Mouse (Mus musculus) neural tube, embryonic 10.5 days (tissue): ENCODE measurements at regions not wholly inside any gene's neighbourhood (a gene's known extent, or its start where the extent isn't known, plus 50 kb on each side); places are given as distances from the start of the nearest gene placed in this dataset.

Source experiments
- DNase-seq: peaks from one replicate; pipeline ENCODE4 v3.0.0-alpha.2; 2017; ENCODE audit warnings: low spot score; ENCODE audit errors: extremely low spot score

DNA sequence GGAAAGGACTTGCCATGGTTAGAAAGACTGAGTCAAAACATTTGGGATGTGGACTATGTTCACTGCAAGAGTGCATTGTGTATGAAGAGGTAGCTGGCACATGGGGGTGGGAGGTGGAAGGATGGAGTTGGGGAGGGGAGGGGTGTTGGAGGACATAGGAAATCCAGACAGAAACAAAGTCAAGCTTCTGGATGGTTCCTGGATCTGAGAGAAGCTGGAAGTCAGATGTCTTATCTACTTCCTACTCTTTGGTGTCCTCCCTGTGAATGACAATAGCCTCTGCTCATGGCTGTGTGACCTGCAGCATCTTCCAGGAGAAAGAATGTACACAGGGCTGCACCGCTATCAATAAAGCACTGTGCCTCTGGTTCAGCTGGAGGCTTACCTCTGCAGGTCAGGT, 491.3 kb downstream of the Rnf144a start:
- no peak for DNase-seq

DNA sequence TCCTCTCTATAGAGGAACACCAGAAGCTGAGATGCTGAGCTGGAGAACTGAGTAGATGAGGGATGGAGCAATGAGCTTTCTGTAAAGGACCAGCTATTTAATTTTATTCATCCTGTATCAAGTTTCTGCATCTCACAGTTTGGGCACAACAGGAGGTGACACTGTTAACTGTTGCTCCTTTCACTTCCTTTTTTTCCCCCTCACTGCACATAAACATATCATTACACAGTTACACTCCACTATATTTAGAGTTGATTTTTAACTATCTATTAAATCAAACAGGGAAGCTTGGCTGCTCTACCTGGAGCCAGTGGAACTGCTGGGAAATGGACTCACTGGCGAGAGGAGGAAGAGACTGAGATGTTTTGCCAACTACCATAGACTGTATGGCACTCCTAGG, 509.4 kb downstream of the Rnf144a start:
- no peak for DNase-seq

DNA sequence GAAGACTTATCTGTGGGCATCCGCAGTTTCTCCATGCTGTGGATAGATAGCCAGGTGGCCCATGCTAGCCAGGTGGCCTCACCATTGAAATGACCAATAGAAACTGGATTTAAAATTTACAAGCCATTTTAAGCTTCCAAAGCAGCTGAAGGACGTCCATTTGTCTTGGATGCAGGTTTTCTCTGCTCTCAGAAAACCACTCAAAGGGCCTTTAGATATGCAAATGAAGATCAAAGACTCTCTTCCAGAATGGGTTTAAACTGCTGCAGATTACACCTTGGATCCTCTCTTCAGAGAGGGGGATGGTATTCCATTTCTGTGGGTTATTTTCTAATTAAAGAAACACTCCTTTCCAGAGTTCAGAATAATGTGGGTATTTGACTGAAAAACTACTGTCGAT, 518.5 kb downstream of the Rnf144a start:
- no peak for DNase-seq

DNA sequence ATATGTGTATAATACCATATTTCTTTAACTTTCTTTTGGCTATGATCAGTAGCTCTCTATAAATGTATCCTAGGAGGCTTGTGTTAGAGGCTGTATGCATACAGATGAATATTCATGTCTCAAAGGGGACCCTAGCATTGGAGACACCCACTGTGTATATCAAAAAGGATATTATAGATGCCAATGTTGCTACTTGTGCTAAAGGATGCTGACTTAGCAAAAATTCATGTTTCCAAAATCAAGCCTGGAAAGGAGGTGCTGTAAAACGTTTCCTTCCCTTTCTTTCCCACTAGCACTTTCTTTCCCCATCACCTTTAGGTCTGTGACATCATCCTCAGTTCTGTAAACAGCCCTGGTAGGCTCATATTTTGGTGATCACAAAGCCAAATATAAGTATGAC, 519.4 kb downstream of the Rnf144a start:
- DNase-seq = no peak

DNA sequence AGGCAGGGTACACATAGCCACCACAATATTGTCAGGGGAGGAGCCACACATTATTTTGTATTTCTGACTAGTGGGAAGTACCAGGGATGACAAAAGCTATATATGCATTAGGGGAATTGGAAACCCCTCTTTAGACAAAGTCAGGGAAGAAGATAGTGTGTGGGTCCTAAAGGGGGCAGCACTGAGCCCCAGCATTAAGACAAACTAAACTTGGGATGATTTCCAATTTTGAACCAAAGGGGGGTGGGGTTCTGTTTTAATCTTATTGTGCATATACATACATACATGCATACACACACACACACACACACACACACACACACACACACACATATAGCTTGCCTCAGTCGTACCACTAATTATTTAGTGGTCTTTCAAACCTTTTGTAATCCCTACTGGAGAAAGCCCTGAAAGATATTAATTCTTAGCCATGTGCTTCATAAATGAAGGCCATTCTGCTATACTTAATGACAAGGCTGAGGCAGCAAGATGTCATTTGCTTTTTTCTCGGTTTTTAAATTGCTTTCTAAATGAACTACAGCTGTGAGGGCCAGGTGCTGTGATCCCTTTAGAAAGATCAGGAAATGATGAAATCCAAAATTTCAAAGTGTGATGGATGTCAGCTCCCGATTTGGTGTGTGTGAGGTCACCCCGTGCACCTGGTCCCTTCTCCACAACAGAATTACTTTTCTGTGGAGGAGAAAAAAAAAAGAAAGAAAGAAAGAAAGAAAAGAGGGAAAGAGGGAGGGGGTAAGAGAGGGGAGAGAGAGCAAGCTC, 523.5 kb downstream of the Rnf144a start:
- no peak for DNase-seq

DNA sequence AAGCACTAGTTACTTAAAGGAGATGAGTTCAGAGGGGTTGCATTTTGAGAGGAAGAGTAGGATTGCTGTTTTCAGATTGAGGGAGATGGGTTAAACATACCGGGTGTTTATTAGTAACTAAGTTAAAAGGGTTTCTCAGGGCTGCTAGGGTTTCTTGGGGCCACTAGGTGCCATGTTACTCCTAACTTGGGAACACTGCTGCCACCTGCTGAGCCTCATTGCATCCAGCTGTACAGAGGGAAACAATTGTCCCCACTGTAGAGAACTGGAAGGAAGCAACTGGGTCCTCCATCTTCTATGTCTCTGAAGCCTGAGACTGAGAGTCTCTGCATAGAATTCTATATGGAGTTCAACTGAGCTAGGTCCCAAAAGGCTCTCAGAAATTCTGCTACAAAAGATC, 524.3 kb downstream of the Rnf144a start:
- DNase-seq = no peak

DNA sequence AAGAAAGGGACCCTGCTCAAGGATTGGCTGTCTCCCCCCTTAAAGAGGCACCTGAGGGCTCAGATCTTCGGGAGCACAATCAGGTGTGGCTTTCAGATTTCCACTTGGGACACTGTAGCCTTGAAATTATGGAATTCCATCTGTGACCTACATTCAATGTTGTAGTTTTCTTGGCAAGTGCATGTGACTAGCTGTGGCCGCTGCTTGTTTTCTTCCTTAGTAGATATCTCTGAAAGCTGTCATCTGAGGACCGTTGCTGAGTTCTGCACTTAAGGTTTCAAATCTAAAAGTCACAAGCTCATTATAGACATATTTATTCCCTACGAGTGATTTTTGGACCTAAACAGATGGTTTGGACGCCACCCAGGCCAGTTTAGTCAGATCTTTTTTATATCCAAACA, 531.3 kb downstream of the Rnf144a start:
- DNase-seq = no peak

DNA sequence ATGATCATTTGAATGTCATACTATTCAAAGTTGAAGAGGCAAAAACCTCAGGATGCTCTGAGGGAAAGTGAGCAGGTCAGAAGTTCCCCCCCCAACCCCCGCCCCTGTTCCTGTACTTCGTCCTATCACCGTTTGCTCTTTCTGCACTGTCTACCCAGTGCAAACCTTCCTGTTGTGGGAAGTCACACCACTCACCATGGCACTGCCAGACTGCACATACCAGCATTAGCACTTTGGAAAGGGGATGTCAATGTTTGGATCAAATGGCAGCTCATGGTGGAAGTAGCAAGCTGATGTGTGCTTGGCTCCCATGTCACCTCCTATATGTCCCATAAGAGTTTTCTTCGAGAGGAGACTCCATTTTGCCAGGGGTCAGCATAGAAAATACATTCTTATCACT, 543.2 kb downstream of the Rnf144a start:
- no peak for DNase-seq

DNA sequence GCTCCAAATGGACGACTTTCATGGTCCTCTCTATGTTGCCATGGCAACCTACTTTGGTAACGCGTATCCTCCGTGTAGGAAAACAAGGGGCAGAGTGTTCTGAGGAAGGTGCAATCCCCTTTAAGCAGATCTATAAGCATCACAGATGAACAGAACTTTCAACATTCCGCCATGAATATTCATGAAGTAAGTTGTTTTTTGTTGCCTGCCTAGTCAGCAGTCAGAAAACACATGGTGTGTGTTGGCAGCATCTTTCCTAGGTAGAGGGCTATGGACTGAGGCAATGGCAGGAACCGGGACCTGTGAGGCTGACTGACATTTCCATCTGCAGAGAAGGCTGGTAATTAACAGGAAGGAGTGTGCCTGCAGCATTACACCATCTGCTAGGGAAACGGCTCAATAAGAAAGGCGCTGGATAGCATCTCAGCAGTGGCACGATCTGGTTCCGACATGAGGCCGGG, 544.0 kb downstream of the Rnf144a start:
- DNase-seq = peak; percentile 18

DNA sequence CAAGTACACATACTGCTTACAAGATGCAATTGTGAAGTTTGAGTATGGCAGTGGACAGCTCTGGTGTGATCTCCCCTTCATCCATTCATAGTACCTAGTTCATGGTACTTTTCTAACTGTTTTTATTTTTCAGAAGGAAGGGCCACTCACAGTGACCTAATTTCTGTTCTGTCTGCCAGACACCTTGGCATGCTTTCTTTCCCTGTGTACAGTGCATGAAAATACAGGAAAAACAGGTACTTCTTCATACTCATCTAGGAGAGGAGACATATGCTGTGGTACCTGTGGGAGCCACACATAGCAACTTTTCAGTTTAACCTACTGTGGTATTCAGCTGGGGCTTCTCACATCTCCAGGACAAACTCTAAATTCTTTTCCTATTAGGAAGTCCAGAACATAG, 545.2 kb downstream of the Rnf144a start:
- no peak for DNase-seq

DNA sequence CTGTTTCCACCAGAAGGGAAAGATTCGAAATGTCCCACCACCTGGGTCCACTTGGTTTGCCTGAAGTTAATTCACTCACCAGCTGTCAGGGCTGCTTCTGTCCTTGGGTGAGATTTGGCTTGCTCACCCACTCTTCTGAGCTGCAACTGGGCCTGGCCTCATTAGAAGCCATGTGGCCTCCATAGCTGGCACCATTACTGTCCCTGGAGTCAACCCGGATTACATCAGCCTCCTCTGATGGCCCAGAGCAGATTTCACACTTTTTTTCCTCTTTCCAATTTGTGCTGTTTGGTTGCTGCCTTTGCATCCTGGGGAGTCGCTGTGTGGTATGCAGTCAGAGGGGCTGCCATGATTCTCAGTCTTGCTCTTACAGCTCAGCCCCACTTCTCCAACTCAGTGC, 550.0 kb downstream of the Rnf144a start:
- no peak for DNase-seq

DNA sequence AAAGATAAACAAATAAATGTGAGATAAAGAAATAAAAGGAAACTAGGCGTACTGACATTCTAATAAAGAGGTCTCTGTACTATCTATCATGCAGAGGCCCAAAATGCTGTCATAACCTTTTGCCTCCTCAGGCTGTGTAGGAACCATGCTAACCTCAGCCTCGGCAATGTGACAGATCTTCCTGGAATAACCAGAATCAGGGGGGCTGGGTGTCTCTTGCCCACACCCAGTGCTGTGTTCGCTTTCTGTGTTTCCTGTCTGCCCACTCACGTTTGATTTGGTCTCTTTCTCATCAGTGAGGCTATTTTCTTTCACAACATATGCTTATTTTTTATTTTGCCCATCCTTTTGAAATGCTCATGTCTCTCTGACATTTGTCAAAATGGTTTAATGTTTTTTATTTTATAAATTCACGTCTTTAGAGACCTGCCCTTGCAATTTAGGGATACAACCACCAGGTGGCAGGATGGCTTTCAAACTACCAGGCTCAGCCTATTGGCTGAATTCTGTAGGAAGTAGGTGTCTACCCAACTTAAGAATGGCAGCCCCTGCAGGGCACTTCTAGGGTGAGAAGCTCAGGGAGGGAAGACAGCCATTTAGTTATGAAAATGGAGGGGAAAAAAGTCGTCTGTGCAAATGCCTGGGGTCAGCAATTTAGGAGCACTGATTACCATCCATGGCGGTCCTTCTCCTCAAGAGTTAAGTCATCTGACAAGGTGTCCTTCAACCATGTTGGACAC, 550.8 kb downstream of the Rnf144a start:
- DNase-seq = peak; percentile 27

DNA sequence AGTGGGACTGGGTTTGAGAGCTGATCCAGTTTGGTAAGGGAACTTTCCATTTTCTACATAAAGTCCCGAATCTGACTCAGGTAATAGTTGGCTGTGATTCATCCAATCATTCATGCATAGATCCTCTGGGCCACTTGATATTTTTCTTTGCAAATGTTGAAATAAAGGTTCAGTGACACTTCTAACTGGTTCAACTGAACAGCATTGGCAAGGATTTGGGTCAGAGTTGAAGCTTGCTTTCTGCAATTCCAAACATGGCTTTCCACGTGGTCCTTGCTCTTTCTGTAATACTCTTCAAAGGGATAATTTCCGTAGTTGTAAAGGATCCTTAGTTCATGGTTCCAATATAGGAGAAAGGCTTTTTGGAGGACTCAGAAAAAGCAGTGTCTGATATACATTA, 554.0 kb downstream of the Rnf144a start:
- DNase-seq = no peak

DNA sequence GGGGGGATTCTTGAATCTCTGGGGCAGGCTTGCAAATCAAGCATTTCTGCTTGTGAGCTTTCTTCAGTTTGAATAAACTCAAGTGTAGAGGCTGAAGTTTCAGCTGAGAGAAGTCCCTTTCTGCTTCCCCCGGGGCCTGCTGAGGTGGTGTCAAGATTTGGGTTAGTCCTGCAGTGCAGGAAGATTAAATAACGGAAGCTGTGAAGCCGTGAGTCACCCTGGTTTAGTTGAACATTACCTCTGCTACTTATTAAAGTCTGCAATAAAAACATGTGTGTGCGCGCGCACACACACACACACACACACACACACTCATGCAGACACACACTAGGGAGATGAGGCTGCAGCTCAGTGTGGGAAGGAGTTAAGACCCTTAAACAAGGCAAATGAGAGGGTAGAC, 556.7 kb downstream of the Rnf144a start:
- no peak for DNase-seq

DNA sequence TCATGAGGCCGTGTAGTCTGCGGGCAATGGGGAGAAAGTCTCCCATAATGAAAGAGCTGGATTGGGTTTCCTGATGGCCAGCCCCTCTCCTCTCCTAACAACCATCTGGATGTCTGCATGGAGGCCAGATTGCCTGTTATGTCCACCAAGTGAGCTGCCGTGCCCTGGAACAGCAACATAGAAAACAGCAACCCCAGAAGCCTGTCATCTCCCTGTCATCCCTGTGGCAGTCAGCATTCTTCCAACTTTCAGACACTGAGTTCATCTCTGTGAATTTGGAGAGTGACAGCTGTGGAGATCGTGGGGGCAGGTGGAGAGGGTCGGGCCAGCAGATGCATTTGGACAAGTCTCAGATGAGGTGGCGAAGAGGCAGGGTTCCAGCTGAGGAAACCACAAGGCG, 585.0 kb downstream of the Rnf144a start:
- DNase-seq = no peak

DNA sequence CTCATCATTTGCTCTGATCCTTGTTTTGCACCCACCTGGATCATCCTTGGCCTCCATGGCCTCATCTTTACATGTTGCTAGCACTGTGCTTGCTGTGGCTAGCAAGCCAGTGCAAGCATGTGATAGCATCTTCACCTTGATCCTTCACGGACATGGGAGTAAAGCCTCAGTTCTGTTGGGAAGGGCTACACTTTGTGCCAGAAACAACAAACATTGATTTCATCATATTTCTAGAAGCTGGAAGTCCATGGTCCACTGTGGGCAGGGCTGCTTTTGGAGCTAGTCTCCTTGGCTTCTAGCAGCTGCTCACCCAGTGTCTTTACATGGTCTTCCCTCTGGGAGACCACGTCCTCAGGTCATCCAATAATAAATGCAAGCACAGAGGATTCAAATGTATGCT, 587.1 kb downstream of the Rnf144a start:
- DNase-seq = no peak

DNA sequence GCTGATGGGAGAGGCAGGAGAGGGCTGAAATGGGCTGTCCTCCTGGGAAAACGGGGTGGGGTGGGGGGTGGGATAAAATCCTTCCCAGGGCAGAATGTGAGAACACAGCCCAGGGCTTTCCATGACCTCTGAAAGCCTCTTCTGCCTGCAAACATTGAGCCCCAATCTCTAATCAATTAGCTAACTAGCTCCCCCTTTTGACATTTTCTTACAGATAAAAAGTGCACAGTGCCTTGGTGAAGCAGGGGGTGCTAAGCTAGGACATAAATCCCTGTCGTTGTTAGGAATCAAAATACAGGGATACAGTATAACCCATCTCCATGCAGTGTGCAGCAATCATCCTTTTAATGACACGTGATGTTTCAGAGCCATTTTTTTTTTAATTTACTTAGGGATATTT, 588.1 kb downstream of the Rnf144a start:
- no peak for DNase-seq

DNA sequence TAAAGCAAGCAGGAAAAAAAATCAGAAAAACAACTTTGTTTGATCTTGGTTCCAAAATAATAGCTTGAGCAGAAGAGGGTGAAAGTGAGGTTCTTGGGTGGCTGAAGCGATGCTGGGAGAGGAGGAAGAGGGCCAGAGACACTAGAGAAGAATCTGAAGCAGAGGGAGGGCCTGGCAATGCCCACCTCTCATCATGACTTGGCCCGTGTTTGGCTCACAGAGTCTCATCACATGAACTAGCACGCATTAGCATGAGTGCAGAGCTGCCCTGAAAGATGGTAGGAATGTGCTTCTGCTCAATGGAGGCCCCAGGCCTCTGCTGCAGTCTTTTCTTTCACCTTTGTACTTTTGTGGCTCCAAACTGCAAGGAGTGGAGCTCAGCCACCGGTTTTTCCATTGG, 588.6 kb downstream of the Rnf144a start:
- no peak for DNase-seq

DNA sequence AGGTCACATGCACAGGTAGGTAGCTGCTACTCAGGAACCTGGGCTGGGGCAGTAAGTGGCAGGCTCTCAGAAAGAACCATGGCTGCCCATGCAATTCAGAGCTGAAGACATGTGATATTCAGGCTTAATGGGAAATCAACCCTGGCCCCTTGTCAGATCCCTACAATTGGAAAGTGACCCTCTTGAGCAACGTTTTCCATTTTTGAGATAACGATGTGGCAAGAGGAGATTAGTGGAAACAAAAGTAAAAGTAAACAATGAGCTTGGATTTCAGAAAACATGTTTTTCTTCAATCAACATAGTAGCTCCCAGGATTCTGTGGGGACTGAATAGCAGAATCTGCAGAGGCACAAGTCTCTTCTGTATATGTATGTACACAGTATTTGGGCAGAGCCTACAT, 598.8 kb downstream of the Rnf144a start:
- DNase-seq = no peak

DNA sequence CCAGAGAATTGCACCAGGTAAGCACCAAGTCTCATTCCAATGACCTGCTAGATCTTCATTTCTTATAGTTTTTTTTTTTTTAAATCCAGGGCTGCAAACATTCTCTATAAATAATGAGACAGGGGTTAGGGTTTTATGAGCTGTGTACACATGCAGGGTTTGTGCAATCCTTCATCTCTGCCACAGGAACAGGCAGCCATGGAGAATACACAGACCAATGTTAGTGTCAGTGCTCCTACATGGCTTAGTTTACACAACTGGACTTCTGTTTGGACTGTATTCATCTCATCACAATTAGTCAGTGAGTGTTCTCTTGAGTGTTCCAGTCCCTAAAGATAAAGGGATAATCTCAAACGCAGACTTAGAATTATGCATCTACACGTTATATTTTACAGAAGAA, 620.0 kb downstream of the Rnf144a start:
- DNase-seq = no peak

DNA sequence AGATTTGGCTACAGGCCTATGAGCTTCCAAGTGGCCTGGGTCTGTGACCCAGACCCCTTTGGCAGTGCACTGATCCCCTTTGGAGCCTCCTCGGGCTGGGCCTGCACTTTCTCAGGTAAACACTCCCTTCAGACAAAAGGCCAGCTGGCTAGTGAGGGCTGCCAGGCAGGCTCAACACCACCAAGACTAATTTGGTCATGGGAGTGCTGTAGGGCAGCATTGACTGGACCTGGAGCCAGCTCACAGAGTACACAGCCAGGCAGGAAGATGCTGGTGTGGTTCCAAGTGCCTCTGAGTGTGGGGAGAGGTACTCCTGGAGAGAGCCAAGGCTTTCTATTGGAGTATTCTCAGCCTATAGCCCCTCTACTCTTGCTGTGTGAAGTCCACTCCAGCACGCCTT, 620.5 kb downstream of the Rnf144a start:
- no peak for DNase-seq

DNA sequence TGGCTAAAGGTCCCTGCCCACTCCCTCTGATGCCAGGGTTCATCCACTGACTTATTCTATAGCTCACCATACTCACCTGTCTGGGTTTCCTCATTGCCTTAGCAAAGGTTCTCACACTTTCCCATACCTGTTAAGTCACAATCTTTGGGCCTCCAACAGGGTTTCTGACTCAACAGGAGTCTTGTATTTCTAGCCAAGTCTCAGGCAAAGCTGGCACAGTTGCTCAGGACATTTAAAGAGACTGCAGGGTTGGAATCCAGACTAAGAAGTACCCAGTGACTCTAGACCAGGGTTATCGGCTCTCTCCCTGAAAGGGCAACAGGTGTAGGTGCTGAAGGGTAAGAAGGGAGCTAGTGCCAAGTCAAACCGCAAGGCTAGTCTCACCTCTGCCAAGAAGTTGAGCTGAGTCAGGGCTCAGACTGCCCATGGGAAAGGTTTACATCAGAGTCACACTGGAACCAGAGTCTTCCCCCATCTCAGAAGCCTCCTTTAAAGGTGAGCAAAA, 622.4 kb downstream of the Rnf144a start:
- no peak for DNase-seq

DNA sequence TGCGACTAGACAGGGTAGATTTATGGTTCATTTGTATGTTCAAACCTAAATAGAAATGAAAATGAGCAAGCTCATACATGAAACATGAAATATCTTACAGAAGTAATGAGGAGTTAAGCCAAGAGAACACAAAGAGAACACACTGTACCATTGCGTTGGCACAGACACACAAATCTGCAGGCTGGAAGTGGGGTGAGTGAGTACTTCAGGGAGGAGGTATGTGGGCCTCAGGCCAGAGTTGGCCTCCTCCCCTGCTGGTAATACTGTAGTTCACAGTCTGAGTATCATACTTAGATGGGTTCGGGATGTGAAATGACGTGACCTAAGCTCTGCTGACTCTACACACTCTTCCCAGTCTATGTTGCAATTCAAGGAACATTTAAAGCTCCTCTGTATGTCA, 624.1 kb downstream of the Rnf144a start:
- DNase-seq = no peak
